Mouse (Mus musculus): ENCODE results near the gene Clec16a. TPM values are rescaled to one million over a fixed set of nuclear protein-coding genes. Genes with fewer than 3 reads are reported as not detected.
A peak's percentile ranks its signal among the peaks of the same experiment; 100 is the strongest.

Gene Clec16a
- polyA plus RNA-seq, 1 experiment = 15.7 TPM

GRCm38 (mm10) chr16:10664921-10665894 is 120.1 kb downstream of the Clec16a start:
- H3K36me3 ChIP-seq (ENCODE audit: control insufficient read depth, insufficient read depth, low read length) = no peaks in the 10 kb centered on the region
- H3K4me1 ChIP-seq (ENCODE audit: control insufficient read depth, insufficient read depth, low read length) = no peaks in the 10 kb centered on the region
- no peak overlapping the region for H3K4me3 ChIP-seq (ENCODE audit: insufficient read depth, low read depth, low read length)
- H3K27me3 ChIP-seq (replicated peaks; ENCODE audit: control insufficient read depth, insufficient read depth, low read length) = no peaks in the 10 kb centered on the region
- TF ChIP-seq CTCF (conservative IDR thresholded peaks at IDR 0.05; ENCODE audit: insufficient read depth, insufficient read length, low read depth, low read length) = peak; percentile 66
- no peak for TF ChIP-seq POLR2A (IDR thresholded peaks at IDR 0.05; ENCODE audit: low read depth, low read length)
- no peak overlapping the region for H3K27ac ChIP-seq (ENCODE audit: insufficient read depth, low read depth, low read length)
- WGBS = 59% methylated on average over 12 of the region's 12 CpGs
- DNase-seq = peak; percentile 50

- 94% methylated on average over 3 of the region's 3 CpGs for WGBS
- Histone ChIP-seq H3K27me3 (replicated peaks; ENCODE audit: control insufficient read depth, insufficient read depth, low read length) (no peaks in the 10 kb centered on the region), H3K4me1 (ENCODE audit: control insufficient read depth, insufficient read depth, low read length) (no peaks in the 10 kb centered on the region), H3K36me3 (ENCODE audit: control insufficient read depth, insufficient read depth, low read length) (no peaks in the 10 kb centered on the region), H3K4me3 (ENCODE audit: insufficient read depth, low read depth, low read length) (no peak overlapping the region), H3K27ac (ENCODE audit: insufficient read depth, low read depth, low read length) (no peak overlapping the region)
- TF ChIP-seq CTCF (conservative IDR thresholded peaks at IDR 0.05; ENCODE audit: insufficient read depth, insufficient read length, low read depth, low read length) (no peak), POLR2A (IDR thresholded peaks at IDR 0.05; ENCODE audit: low read depth, low read length) (no peak)
- no peak for DNase-seq
These were observed 121.6 kb downstream of the Clec16a start for GRCm38 (mm10) chr16:10666766-10667165.

GRCm38 (mm10) chr16:10668453-10668852 is 123.3 kb downstream of the Clec16a start:
- WGBS = 76% methylated on average over 8 of the region's 8 CpGs

GRCm38 (mm10) chr16:10668991-10669703 is 124.0 kb downstream of the Clec16a start:
- Histone ChIP-seq H3K4me3 (ENCODE audit: insufficient read depth, low read depth, low read length) (no peak overlapping the region), H3K4me1 (ENCODE audit: control insufficient read depth, insufficient read depth, low read length) (no peaks in the 10 kb centered on the region), H3K27me3 (replicated peaks; ENCODE audit: control insufficient read depth, insufficient read depth, low read length) (no peaks in the 10 kb centered on the region), H3K27ac (ENCODE audit: insufficient read depth, low read depth, low read length) (no peak overlapping the region), H3K36me3 (ENCODE audit: control insufficient read depth, insufficient read depth, low read length) (no peaks in the 10 kb centered on the region)
- WGBS = 75% methylated on average over 7 of the region's 7 CpGs
- DNase-seq = no peak
- TF ChIP-seq POLR2A (IDR thresholded peaks at IDR 0.05; ENCODE audit: low read depth, low read length) (no peak), CTCF (conservative IDR thresholded peaks at IDR 0.05; ENCODE audit: insufficient read depth, insufficient read length, low read depth, low read length) (no peak)

More at GRCm38 (mm10) chr16:10668453-10668852, 123.3 kb downstream of the Clec16a start:
- Histone ChIP-seq H3K4me3 (ENCODE audit: insufficient read depth, low read depth, low read length) (no peak overlapping the region), H3K27me3 (replicated peaks; ENCODE audit: control insufficient read depth, insufficient read depth, low read length) (no peaks in the 10 kb centered on the region), H3K27ac (ENCODE audit: insufficient read depth, low read depth, low read length) (no peak overlapping the region), H3K4me1 (ENCODE audit: control insufficient read depth, insufficient read depth, low read length) (no peaks in the 10 kb centered on the region), H3K36me3 (ENCODE audit: control insufficient read depth, insufficient read depth, low read length) (no peaks in the 10 kb centered on the region)
- no peak for TF ChIP-seq POLR2A (IDR thresholded peaks at IDR 0.05; ENCODE audit: low read depth, low read length)
- TF ChIP-seq CTCF (conservative IDR thresholded peaks at IDR 0.05; ENCODE audit: insufficient read depth, insufficient read length, low read depth, low read length) = no peak
- DNase-seq = no peak

GRCm38 (mm10) chr16:10669936-10670335 is 124.8 kb downstream of the Clec16a start:
- 90% methylated on average over 3 of the region's 3 CpGs for WGBS
- no peak overlapping the region for H3K4me3 ChIP-seq (ENCODE audit: insufficient read depth, low read depth, low read length)
- no peaks in the 10 kb centered on the region for H3K36me3 ChIP-seq (ENCODE audit: control insufficient read depth, insufficient read depth, low read length)
- DNase-seq = no peak
- H3K27ac ChIP-seq (ENCODE audit: insufficient read depth, low read depth, low read length) = no peak overlapping the region
- H3K4me1 ChIP-seq (ENCODE audit: control insufficient read depth, insufficient read depth, low read length) = no peaks in the 10 kb centered on the region
- no peaks in the 10 kb centered on the region for H3K27me3 ChIP-seq (replicated peaks; ENCODE audit: control insufficient read depth, insufficient read depth, low read length)
- TF ChIP-seq CTCF (conservative IDR thresholded peaks at IDR 0.05; ENCODE audit: insufficient read depth, insufficient read length, low read depth, low read length) (no peak), POLR2A (IDR thresholded peaks at IDR 0.05; ENCODE audit: low read depth, low read length) (no peak)

- Histone ChIP-seq H3K27me3 (replicated peaks; ENCODE audit: control insufficient read depth, insufficient read depth, low read length) (no peaks in the 10 kb centered on the region), H3K4me1 (ENCODE audit: control insufficient read depth, insufficient read depth, low read length) (0 out of 2 replicates have a peak, but pooled peaks cover 5% of the 10 kb centered on the region), H3K27ac (ENCODE audit: insufficient read depth, low read depth, low read length) (no peak overlapping the region), H3K4me3 (ENCODE audit: insufficient read depth, low read depth, low read length) (no peak overlapping the region), H3K36me3 (ENCODE audit: control insufficient read depth, insufficient read depth, low read length) (no peaks in the 10 kb centered on the region)
- no peak for TF ChIP-seq POLR2A (IDR thresholded peaks at IDR 0.05; ENCODE audit: low read depth, low read length)
- TF ChIP-seq CTCF (conservative IDR thresholded peaks at IDR 0.05; ENCODE audit: insufficient read depth, insufficient read length, low read depth, low read length) = no peak
- DNase-seq = peak; percentile 16
These were observed 127.4 kb downstream of the Clec16a start for GRCm38 (mm10) chr16:10672490-10672889.

- Histone ChIP-seq H3K4me3 (ENCODE audit: insufficient read depth, low read depth, low read length) (no peak overlapping the region), H3K36me3 (ENCODE audit: control insufficient read depth, insufficient read depth, low read length) (no peaks in the 10 kb centered on the region), H3K27ac (ENCODE audit: insufficient read depth, low read depth, low read length) (no peak overlapping the region), H3K27me3 (replicated peaks; ENCODE audit: control insufficient read depth, insufficient read depth, low read length) (no peaks in the 10 kb centered on the region), H3K4me1 (ENCODE audit: control insufficient read depth, insufficient read depth, low read length) (0 out of 2 replicates have a peak, but pooled peaks cover 5% of the 10 kb centered on the region)
- WGBS = 68% methylated on average over 2 of the region's 2 CpGs
- peak; percentile 19 for DNase-seq
- TF ChIP-seq CTCF (conservative IDR thresholded peaks at IDR 0.05; ENCODE audit: insufficient read depth, insufficient read length, low read depth, low read length) (no peak), POLR2A (IDR thresholded peaks at IDR 0.05; ENCODE audit: low read depth, low read length) (no peak)
These were observed 128.9 kb downstream of the Clec16a start for GRCm38 (mm10) chr16:10674020-10674419.

All from kidney, adult 2 months (tissue).